Mouse (Mus musculus) cerebellum, adult 18-20 months (tissue): ENCODE measurements at regions not wholly inside any gene's neighbourhood (a gene's known extent, or its start where the extent isn't known, plus 50 kb on each side); places are given as distances from the start of the nearest gene placed in this dataset.

ENCODE experiments used
- DNase-seq, 2 experiments: peaks; one replicate each; pipeline ENCODE4 v3.0.0; 2021

- DNase-seq: no peak
Observed at GRCm38 (mm10) chr8:41648276-41648675, 231.4 kb upstream of the Frg1 start.

GRCm38 (mm10) chr8:41644626-41645025 is 227.8 kb upstream of the Frg1 start:
- DNase-seq: no peak

- no peak for DNase-seq
Observed at GRCm38 (mm10) chr8:41623841-41624240, 207.0 kb upstream of the Frg1 start.

- no peak for DNase-seq
Observed at GRCm38 (mm10) chr8:41600255-41600654, 183.4 kb upstream of the Frg1 start.

- DNase-seq: no peak
Observed at GRCm38 (mm10) chr8:41594446-41594845, 177.6 kb upstream of the Frg1 start.

- DNase-seq: no peak
Observed at GRCm38 (mm10) chr8:41593666-41594042, 176.8 kb upstream of the Frg1 start.

- no peak for DNase-seq
Observed at GRCm38 (mm10) chr8:41592741-41593665, 176.1 kb upstream of the Frg1 start.

GRCm38 (mm10) chr8:41592174-41592573 is 175.3 kb upstream of the Frg1 start:
- no peak for DNase-seq

- DNase-seq: no peak
Observed at GRCm38 (mm10) chr8:41588157-41588556, 171.3 kb upstream of the Frg1 start.

- peak; percentile 65 to 68 for DNase-seq
Observed at GRCm38 (mm10) chr8:41573027-41573885, 156.4 kb upstream of the Frg1 start.

GRCm38 (mm10) chr8:41570566-41570965 is 153.7 kb upstream of the Frg1 start:
- no peak for DNase-seq

GRCm38 (mm10) chr8:41561995-41562394 is 145.1 kb upstream of the Frg1 start:
- no peak for DNase-seq

GRCm38 (mm10) chr8:41556819-41557218 is 139.9 kb upstream of the Frg1 start:
- no peak for DNase-seq

GRCm38 (mm10) chr8:41552747-41553534 is 136.1 kb upstream of the Frg1 start:
- no peak for DNase-seq

GRCm38 (mm10) chr8:41551925-41552414 is 135.1 kb upstream of the Frg1 start:
- no peak for DNase-seq

- no peak for DNase-seq
Observed at GRCm38 (mm10) chr8:41550095-41550420, 133.2 kb upstream of the Frg1 start.

GRCm38 (mm10) chr8:41549220-41550094 is 132.6 kb upstream of the Frg1 start:
- DNase-seq: no peak

GRCm38 (mm10) chr8:41547730-41548368 is 131.0 kb upstream of the Frg1 start:
- DNase-seq: no peak

GRCm38 (mm10) chr8:41532212-41532611 is 115.3 kb upstream of the Frg1 start:
- DNase-seq: no peak

- DNase-seq: no peak
Observed at GRCm38 (mm10) chr8:41529581-41529980, 112.7 kb upstream of the Frg1 start.

GRCm38 (mm10) chr8:41526283-41526682 is 109.4 kb upstream of the Frg1 start:
- DNase-seq: no peak
